Mouse (Mus musculus) CH12.LX (cell line): ENCODE measurements around the gene Lama2.

Experiments
- CTCF ChIP-seq, 2 experiments: IDR thresholded peaks in 1 of 2; conservative IDR thresholded peaks in 1 of 2; 2 replicates each; pipeline ENCODE4 v1.5.1; 2011 to 2012; ENCODE audit warnings: low read depth in 2 of 2, low read length in 2 of 2, improper control_type of control experiment in 1 of 2, inconsistent platforms in 1 of 2, mild to moderate bottlenecking in 1 of 2, moderate library complexity in 1 of 2
- EP300 ChIP-seq: IDR thresholded peaks from 2 replicates; pipeline ENCODE4 v1.6.1; 2011; ENCODE audit warnings: low read length, improper control_type of control experiment
- GABPA ChIP-seq: IDR thresholded peaks from 2 replicates; pipeline ENCODE4 v1.6.1; 2012; ENCODE audit warnings: low read depth, low read length, improper control_type of control experiment, inconsistent platforms; ENCODE audit not compliant: insufficient replicate concordance
- HCFC1 ChIP-seq: IDR thresholded peaks from 2 replicates; pipeline ENCODE4 v1.6.1; 2012; ENCODE audit warnings: low read depth, mild to moderate bottlenecking, inconsistent platforms, low read length, improper control_type of control experiment
- POLR2A ChIP-seq: IDR thresholded peaks from 2 replicates; pipeline ENCODE4 v1.6.1; 2011; ENCODE audit warnings: low read depth, mild to moderate bottlenecking, improper control_type of control experiment, low read length
- UBTF ChIP-seq: IDR thresholded peaks from 2 replicates; pipeline ENCODE4 v1.6.1; 2012; ENCODE audit warnings: low read depth, mild to moderate bottlenecking, inconsistent platforms, low read length, improper control_type of control experiment, moderate library complexity

- TF ChIP-seq GABPA (no peak), CTCF (conservative IDR thresholded peaks at IDR 0.05 in 1 of 2, IDR thresholded peaks at IDR 0.05 in 1 of 2; ENCODE audit: low read depth in 2 of 2, low read length in 2 of 2) (no peak), UBTF (no peak), EP300 (no peak), POLR2A (no peak), HCFC1 (no peak)
Measured at GRCm38 (mm10) chr10:27488452-27488851, 131.1 kb downstream of the Lama2 start.
